Mouse (Mus musculus) neural tube, embryonic 12.5 days (tissue): ENCODE data around the gene Spata7. TPM values are rescaled to one million over a fixed set of nuclear protein-coding genes. Genes with fewer than 3 reads are reported as not detected.

Experiments
- ATAC-seq: fragments of 200-750 bp; cut with Nextera tagmentation; 2 replicates; pipeline ENCODE4 v1.8.0; 2017; ENCODE audit warnings: low read depth, mild to moderate bottlenecking, moderate TSS enrichment, moderate library complexity; ENCODE audit not compliant: low FRiP score
- H3K27ac ChIP-seq: fragments of 300-500 bp; sonication (generic); 2 replicates; pipeline ENCODE4 v1.5.1; 2016
- H3K27me3 ChIP-seq: fragments of 300-500 bp; sonication (generic); replicated peaks from 2 replicates; pipeline ENCODE4 v1.6.1; 2016; ENCODE audit warnings: mild to moderate bottlenecking
- H3K36me3 ChIP-seq: fragments of 300-500 bp; sonication (generic); 2 replicates; pipeline ENCODE4 v1.6.1; 2016; ENCODE audit warnings: mild to moderate bottlenecking
- H3K4me1 ChIP-seq: fragments of 300-500 bp; sonication (generic); 2 replicates; pipeline ENCODE4 v1.6.1; 2016
- H3K4me2 ChIP-seq: fragments of 300-500 bp; sonication (generic); replicated peaks from 2 replicates; pipeline ENCODE4 v1.6.1; 2016; ENCODE audit warnings: mild to moderate bottlenecking
- H3K4me3 ChIP-seq: fragments of 300-500 bp; sonication (generic); 2 replicates; pipeline ENCODE4 v1.5.1; 2016
- H3K9ac ChIP-seq: fragments of 300-500 bp; sonication (generic); 2 replicates; pipeline ENCODE4 v1.6.1; 2016; ENCODE audit warnings: mild to moderate bottlenecking
- H3K9me3 ChIP-seq: fragments of 300-500 bp; sonication (generic); 2 replicates; pipeline ENCODE4 v1.6.1; 2016; ENCODE audit warnings: mild to moderate bottlenecking
- WGBS: fragments of 180-500 bp; shearing (Covaris S2); methylation state at CpG from one replicate; pipeline ENCODE4 v1.1.7; 2016; 5-methylcytosine and 5-hydroxymethylcytosine counted together
- polyA plus RNA-seq: library from polyadenylated mRNA; unstranded; fragments of >200 nt; fragmentation: Nextera tagmentation; extraction: Ambion mirVana; gene quantifications from 2 replicates; pipeline ENCODE4 v1.2.1, GENCODE M21; 2016

Spata7 gene
- polyA plus RNA-seq, 1 experiment from 2014 or later: 23.4 TPM

DNA sequence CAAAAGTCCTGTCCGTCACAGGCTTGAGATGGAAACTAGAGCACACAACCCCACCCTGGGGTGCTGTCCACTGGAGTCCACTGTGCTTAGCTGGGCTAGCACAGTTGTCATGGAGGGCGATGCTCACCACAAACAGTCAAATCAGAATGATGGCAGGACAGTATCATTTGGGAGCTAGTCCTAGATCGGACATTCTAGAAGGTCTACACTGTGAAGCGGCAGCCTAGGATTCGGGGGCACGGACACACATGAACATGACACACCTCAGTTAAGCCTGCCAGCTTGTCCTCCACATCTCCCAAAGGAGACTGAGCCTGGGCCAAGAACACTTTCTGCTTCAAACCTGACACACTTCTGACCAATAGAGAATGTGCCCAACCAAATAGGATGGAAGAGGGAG lies 48.9 kb downstream of the Spata7 start:
- ATAC-seq: no peak
- no peaks in the 10 kb centered on the region for H3K9me3 ChIP-seq
- WGBS: 95% methylated on average over 6 of the region's 6 CpGs

DNA sequence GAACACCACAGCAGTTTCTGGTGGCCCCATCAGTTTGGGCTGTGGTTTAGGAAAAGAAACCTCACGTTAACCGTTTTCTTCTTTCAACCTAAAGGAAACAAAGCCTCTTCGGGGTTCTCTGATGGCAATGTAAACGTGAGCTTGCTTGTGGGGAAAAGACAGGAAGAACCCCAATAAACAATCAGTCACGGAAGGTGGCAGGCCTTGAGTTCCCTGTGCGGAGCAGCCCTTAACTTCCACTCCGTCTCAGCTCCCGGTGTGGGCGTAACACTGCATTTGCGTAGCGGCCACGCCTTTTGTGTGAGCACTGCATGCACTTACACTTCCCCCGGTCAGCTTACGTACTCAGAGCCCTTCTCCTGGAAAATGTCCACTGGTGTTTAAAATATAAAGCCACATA lies 49.4 kb downstream of the Spata7 start:
- H3K36me3 ChIP-seq: peaks cover 26% of the 10 kb centered on the region
- H3K4me1 ChIP-seq: no peaks in the 10 kb centered on the region
- no peaks in the 10 kb centered on the region for H3K9me3 ChIP-seq
- no peak overlapping the region for H3K9ac ChIP-seq
- no peak for ATAC-seq
- no peak overlapping the region for H3K4me2 ChIP-seq
- WGBS: 39% methylated on average over 14 of the region's 14 CpGs
- H3K27me3 ChIP-seq: no peaks in the 10 kb centered on the region
- no peak overlapping the region for H3K27ac ChIP-seq
- no peak overlapping the region for H3K4me3 ChIP-seq

More for the DNA sequence above, 48.9 kb downstream of the Spata7 start:
- H3K36me3 ChIP-seq: peaks cover 21% of the 10 kb centered on the region
- H3K4me2 ChIP-seq: no peak overlapping the region
- H3K27ac ChIP-seq: no peak overlapping the region
- H3K27me3 ChIP-seq: no peaks in the 10 kb centered on the region
- no peaks in the 10 kb centered on the region for H3K4me1 ChIP-seq
- H3K4me3 ChIP-seq: no peak overlapping the region
- H3K9ac ChIP-seq: no peak overlapping the region

DNA sequence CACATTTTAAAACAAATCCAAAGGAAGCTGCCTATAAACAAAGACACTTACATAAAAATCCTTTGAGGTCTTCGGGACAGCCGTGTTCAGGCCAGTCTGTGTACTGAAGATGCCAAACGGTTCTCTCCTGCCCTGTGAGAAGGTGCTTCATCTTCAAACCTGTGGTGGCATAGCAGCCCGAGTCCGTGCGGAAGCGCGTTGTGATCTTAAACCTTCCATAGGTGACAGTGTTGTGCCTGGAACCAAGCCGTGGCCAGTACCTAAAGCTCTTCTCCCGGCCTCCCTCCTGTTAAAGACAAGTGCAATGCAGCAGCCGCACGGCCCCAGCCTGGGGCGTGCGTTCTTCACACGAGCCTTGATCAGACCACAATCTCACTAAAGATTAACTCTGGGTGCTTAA lies 51.9 kb downstream of the Spata7 start:
- no peak overlapping the region for H3K27ac ChIP-seq
- H3K27me3 ChIP-seq: no peaks in the 10 kb centered on the region
- H3K4me3 ChIP-seq: no peak overlapping the region
- no peak overlapping the region for H3K4me2 ChIP-seq
- WGBS: 87% methylated on average over 15 of the region's 15 CpGs
- H3K9me3 ChIP-seq: no peaks in the 10 kb centered on the region
- H3K36me3 ChIP-seq: peaks cover 30% of the 10 kb centered on the region
- no peaks in the 10 kb centered on the region for H3K4me1 ChIP-seq
- H3K9ac ChIP-seq: no peak overlapping the region
- no peak for ATAC-seq

DNA sequence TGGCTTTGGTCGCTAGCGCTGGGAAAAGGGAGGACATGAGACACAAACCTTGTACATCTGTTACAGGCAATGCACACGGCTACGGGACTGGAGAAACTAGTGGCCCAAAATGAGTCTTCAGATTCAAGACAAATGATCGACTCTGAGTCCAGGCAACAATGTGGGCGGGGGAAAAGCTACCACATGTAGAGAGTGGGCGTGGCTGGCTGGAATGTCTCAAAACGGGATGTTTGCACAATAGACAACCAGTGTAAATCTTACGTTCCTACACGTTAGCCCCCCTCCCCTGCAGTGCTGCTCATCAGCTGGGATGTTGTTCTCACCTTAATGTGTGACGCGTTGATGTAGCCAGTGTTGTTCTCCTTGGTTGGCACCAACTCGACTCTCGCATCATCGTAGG lies 54.2 kb downstream of the Spata7 start:
- Histone ChIP-seq H3K4me3 (no peak overlapping the region), H3K36me3 (peaks cover 30% of the 10 kb centered on the region), H3K27me3 (no peaks in the 10 kb centered on the region), H3K4me2 (no peak overlapping the region), H3K4me1 (no peaks in the 10 kb centered on the region), H3K9ac (no peak overlapping the region), H3K9me3 (no peaks in the 10 kb centered on the region), H3K27ac (no peak overlapping the region)
- no peak for ATAC-seq
- WGBS: 78% methylated on average over 15 of the region's 15 CpGs

DNA sequence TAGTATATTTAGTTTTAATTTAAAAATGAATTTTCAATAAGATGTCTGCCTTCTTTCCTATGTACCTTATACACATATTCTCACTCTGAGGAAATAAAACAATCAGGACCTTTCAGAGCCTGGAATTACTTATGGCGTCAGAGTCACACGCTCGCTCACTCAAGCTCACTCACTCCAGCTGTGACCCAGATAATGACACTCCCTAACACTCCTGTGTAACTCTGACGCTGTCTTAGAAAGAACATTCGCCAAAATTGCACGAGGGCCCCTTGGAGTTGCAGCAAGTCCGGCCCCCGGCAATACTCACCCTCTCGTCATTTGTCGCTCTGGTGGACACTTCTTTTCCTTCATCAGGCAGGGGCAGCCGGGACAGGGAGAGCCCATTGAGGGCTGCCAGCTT lies 55.2 kb downstream of the Spata7 start:
- Histone ChIP-seq H3K9ac (no peak overlapping the region), H3K9me3 (no peaks in the 10 kb centered on the region), H3K36me3 (peaks cover 38% of the 10 kb centered on the region), H3K4me1 (no peaks in the 10 kb centered on the region), H3K27ac (no peak overlapping the region), H3K4me2 (no peak overlapping the region), H3K4me3 (no peak overlapping the region), H3K27me3 (no peaks in the 10 kb centered on the region)
- WGBS: 70% methylated on average over 11 of the region's 11 CpGs
- no peak for ATAC-seq

DNA sequence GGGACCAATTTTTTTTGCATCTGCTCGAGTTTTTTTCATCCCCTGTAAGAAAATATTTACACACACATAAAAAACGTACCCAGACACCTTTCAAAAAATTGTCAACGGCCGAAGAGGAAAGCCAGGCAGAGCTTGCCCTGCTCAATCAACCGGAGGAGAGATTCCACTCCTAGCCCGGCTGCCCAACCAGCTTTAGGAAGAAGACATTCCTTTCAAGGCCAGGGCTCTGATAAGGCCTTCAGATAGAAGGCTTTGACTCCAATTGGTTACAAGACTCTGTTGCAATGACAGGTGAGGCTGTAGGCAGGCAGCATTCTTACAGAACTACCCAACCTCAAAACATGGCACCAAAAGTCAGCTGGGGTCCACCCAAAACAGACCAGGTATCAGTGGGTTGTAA lies 55.6 kb downstream of the Spata7 start:
- WGBS: 77% methylated on average over 6 of the region's 6 CpGs
- peaks cover 40% of the 10 kb centered on the region for H3K36me3 ChIP-seq

DNA sequence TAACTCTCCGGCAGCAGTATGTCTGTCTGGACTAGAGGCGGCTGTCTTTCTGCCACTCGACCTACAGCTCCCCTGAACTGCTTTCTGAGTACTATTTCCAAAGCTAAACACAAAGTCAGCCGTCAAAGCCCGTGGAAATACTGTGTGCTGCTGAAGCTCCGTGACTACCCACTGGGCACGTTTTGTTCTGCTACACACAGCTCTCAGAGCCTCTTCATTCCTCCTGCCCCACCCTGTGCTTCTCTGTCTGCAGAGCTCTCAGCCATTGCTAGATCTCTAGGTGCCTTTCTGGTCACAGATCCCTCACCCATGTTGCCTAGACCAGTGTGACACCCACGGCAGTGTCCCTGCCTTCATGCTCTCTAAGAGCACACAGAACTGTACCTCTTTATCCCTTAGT lies 62.3 kb downstream of the Spata7 start:
- no peak for ATAC-seq
- WGBS: 87% methylated on average over 8 of the region's 8 CpGs
- no peak overlapping the region for H3K4me3 ChIP-seq

More for the DNA sequence above, 55.6 kb downstream of the Spata7 start:
- Histone ChIP-seq H3K9ac (no peak overlapping the region), H3K4me2 (no peak overlapping the region), H3K4me3 (no peak overlapping the region), H3K4me1 (no peaks in the 10 kb centered on the region), H3K27me3 (no peaks in the 10 kb centered on the region), H3K9me3 (no peaks in the 10 kb centered on the region), H3K27ac (no peak overlapping the region)
- ATAC-seq: no peak

DNA sequence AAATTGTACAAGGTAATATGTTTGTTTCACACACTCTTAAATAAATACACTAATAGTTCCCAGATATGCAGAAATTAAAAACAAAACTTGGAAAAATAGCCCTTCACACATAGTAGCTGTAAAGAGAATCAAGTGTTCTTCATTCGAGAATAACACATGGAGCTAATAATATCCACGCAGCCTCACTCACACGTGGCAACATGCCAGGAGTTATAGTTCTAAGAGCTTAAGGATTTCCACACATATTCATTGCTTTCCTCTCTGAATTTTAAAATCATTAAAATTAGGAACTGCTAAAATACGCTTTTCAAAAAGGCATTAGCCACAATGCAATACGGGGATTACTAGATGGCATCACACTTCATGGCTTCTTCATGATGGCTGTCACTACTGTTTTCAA lies 69.2 kb downstream of the Spata7 start:
- no peak overlapping the region for H3K27ac ChIP-seq
- 93% methylated on average over 5 of the region's 5 CpGs for WGBS

More for the DNA sequence above, 62.3 kb downstream of the Spata7 start:
- Histone ChIP-seq H3K9ac (no peak overlapping the region), H3K4me2 (no peak overlapping the region), H3K36me3 (peaks cover 40% of the 10 kb centered on the region), H3K27ac (no peak overlapping the region), H3K27me3 (no peaks in the 10 kb centered on the region), H3K9me3 (no peaks in the 10 kb centered on the region), H3K4me1 (no peaks in the 10 kb centered on the region)

DNA sequence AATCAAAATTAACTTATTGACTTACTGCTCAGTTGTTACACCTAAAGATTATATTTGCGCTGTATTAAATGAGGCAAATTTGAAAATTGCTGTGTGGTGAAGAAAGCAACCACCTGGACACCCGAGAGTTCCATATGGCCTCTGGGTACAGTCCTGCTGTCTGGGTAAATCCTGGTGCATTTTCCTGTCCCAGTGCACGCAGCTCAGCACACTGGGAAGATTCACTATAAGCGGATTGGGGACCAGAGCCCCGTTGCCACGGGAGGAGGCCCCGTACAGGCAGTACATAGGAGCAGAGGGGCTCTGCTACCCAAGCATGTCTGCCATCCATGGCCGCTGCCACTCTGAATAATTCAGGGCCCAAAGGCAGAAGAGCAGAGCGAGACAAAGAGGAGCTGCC lies 73.6 kb downstream of the Spata7 start:
- H3K27me3 ChIP-seq: no peaks in the 10 kb centered on the region
- no peak overlapping the region for H3K9ac ChIP-seq
- H3K27ac ChIP-seq: no peak overlapping the region
- no peaks in the 10 kb centered on the region for H3K9me3 ChIP-seq
- WGBS: 89% methylated on average over 9 of the region's 9 CpGs
- H3K4me1 ChIP-seq: no peaks in the 10 kb centered on the region
- peaks cover 22% of the 10 kb centered on the region for H3K36me3 ChIP-seq
- ATAC-seq: no peak
- no peak overlapping the region for H3K4me3 ChIP-seq
- H3K4me2 ChIP-seq: no peak overlapping the region

More for the DNA sequence above, 69.2 kb downstream of the Spata7 start:
- Histone ChIP-seq H3K27me3 (no peaks in the 10 kb centered on the region), H3K4me3 (no peak overlapping the region), H3K9ac (no peak overlapping the region), H3K36me3 (peaks cover 14% of the 10 kb centered on the region), H3K4me1 (no peaks in the 10 kb centered on the region), H3K9me3 (no peaks in the 10 kb centered on the region), H3K4me2 (no peak overlapping the region)
- ATAC-seq: no peak

DNA sequence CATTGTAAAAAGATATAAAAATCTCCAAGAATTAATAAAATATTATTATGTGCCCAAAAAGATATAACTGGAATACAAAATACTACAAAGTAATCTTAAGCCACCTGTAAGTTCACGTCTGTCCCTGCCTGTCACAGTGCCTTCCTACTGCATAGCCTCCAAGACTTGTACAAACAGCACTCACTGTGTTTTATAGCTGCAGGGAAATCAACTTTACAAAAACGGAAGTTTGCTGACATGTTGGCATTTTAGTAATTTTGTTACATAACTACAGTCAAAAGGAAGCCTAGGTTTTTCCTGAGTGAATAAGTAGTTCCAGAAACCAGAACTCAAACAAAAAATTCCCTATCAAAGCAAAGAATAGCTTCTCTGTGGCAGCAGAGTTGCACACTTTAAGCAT lies 75.6 kb downstream of the Spata7 start:
- peaks cover 26% of the 10 kb centered on the region for H3K36me3 ChIP-seq
- ATAC-seq: no peak
- no peaks in the 10 kb centered on the region for H3K4me1 ChIP-seq
- no peaks in the 10 kb centered on the region for H3K9me3 ChIP-seq
- no peaks in the 10 kb centered on the region for H3K27me3 ChIP-seq
- no peak overlapping the region for H3K27ac ChIP-seq
- 74% methylated on average over 2 of the region's 2 CpGs for WGBS
- H3K4me2 ChIP-seq: no peak overlapping the region
- no peak overlapping the region for H3K4me3 ChIP-seq
- H3K9ac ChIP-seq: no peak overlapping the region

DNA sequence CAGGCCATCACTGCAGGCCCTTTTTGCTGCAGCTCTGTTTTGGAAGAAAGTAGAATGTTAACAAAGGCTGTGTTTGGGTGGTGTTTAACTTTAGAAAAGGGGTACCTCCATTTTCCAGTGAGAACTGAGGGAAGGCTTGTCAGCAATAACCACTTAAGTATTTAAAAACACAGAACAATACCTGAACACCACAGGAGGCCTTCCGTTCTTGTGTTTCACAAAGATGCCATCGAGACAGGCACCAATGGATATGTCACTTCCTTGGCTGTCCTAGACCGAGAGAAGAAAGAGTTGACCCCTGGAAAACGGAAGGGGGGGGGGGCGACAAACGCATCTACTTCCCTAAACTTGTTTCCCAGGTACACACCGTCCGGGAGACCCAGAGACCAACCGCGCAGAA lies 76.0 kb downstream of the Spata7 start:
- H3K27me3 ChIP-seq: no peaks in the 10 kb centered on the region
- no peak overlapping the region for H3K4me2 ChIP-seq
- peaks cover 23% of the 10 kb centered on the region for H3K36me3 ChIP-seq
- no peaks in the 10 kb centered on the region for H3K9me3 ChIP-seq
- ATAC-seq: no peak
- WGBS: 73% methylated on average over 10 of the region's 10 CpGs
- no peak overlapping the region for H3K27ac ChIP-seq
- no peak overlapping the region for H3K9ac ChIP-seq
- H3K4me1 ChIP-seq: no peaks in the 10 kb centered on the region
- H3K4me3 ChIP-seq: no peak overlapping the region

DNA sequence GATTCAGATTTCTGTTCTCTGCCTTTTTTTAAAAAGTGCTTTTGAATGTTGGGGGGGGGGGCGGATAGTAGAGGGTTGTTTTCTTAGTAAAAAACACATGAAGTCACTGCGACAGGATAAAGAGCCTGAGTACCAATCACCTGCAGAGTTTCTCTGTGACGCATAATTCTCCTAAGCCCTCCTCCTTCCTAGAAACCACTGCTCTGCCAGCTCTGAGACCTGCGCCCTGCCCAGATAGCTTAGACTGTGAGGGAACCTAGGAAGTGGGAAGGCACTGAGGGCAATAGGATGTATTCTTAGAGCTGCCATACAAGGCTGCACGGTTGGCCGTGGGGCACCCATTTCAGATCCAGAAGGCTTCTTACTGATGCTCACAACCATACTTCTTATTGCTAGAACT lies 84.9 kb downstream of the Spata7 start:
- H3K9me3 ChIP-seq: no peaks in the 10 kb centered on the region
- 0 out of 2 replicates have a peak, but pooled peaks cover under 1% of the 10 kb centered on the region for H3K36me3 ChIP-seq
- WGBS: 72% methylated on average over 6 of the region's 6 CpGs

DNA sequence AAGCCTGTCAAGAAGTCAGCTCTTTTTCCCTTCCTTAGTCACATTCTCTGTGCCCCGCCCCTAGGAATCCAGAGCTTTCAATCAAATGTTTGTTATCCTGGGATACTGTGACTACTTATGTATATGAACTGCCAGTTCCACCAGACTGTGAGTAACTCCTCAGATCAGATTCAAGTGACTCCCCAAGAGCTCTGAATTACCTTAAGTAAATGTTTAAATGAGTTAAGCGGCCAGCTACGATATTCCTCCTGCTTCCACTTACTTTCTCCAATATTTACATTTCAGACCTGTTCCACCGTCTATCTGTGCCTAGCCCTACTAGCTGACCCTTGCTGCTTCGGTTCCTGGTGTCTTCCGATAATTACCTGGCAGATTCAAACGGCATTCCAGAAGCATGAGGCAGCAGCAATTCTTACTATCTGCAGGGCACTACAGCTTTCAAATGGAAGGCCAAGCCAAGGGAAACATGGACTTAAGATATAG lies 85.7 kb downstream of the Spata7 start:
- no peak overlapping the region for H3K4me3 ChIP-seq
- peaks cover 7% of the 10 kb centered on the region for H3K4me1 ChIP-seq
- no peaks in the 10 kb centered on the region for H3K36me3 ChIP-seq
- no peak overlapping the region for H3K9ac ChIP-seq
- H3K27ac ChIP-seq: no peak overlapping the region
- no peaks in the 10 kb centered on the region for H3K9me3 ChIP-seq
- WGBS: 73% methylated on average over 7 of the region's 7 CpGs
- H3K27me3 ChIP-seq: no peaks in the 10 kb centered on the region
- ATAC-seq: no peak
- H3K4me2 ChIP-seq: no peak overlapping the region

More for the DNA sequence above, 84.9 kb downstream of the Spata7 start:
- ATAC-seq: no peak
- peaks cover 7% of the 10 kb centered on the region for H3K4me1 ChIP-seq
- H3K4me2 ChIP-seq: no peak overlapping the region
- H3K27ac ChIP-seq: no peak overlapping the region
- H3K27me3 ChIP-seq: no peaks in the 10 kb centered on the region
- H3K9ac ChIP-seq: no peak overlapping the region
- no peak overlapping the region for H3K4me3 ChIP-seq
